Mouse (Mus musculus) erythroblast, adult 5-6 weeks (primary cell): ENCODE measurements around the gene Apba2. TPM values are rescaled to one million over a fixed set of nuclear protein-coding genes. Genes with fewer than 3 reads are reported as not detected.

Experiments used
- ATAC-seq: replicated peaks from 2 replicates; pipeline ENCODE4 v1.8.0; 2016; ENCODE audit warnings: moderate number of reproducible peaks, mild to moderate bottlenecking, moderate TSS enrichment, inconsistent platforms; ENCODE audit not compliant: poor library complexity, low FRiP score, severe bottlenecking
- total RNA-seq, 2 experiments: library from RNA; stranded (forward) in 1 of 2; stranded (reverse) in 1 of 2; fragments of 150-400 nt in 1 of 2; fragments of 200-764, 138-1000 nt in 1 of 2; gene quantifications; 2 replicates each; pipeline versions ENCODE4 v1.2.3 to v1.2.4; 2015 to 2017; ENCODE audit warnings: low replicate concordance in 2 of 2

Apba2 gene
- total RNA-seq, 2 experiments from 2014 or later = not detected

GRCm38 (mm10) chr7:64521695-64522408 is 20.3 kb downstream of the Apba2 start:
- no peak for ATAC-seq

DNA sequence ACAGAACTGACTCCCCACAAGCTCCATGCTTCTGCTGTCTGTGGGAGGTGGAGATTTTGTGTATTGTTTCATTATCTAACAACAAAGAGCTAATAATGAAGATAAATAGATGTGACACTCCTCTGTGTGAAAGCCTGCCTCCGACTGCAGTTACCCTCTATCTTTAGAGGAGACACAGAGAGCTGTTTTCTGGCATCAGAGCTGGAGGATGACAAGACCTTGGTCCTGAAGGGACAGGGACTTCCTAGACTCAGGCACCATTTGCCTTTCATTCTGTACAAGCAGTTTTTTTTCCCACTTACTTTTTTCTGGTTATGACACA is 20.9 kb downstream of the Apba2 start:
- no peak for ATAC-seq

GRCm38 (mm10) chr7:64531297-64531696 is 29.8 kb downstream of the Apba2 start:
- no peak for ATAC-seq

GRCm38 (mm10) chr7:64533374-64533773 is 31.9 kb downstream of the Apba2 start:
- ATAC-seq = no peak

- no peak for ATAC-seq
Observed at GRCm38 (mm10) chr7:64535269-64535668, 33.8 kb downstream of the Apba2 start.

- ATAC-seq = no peak
Observed at GRCm38 (mm10) chr7:64539450-64540148, 38.1 kb downstream of the Apba2 start.

DNA sequence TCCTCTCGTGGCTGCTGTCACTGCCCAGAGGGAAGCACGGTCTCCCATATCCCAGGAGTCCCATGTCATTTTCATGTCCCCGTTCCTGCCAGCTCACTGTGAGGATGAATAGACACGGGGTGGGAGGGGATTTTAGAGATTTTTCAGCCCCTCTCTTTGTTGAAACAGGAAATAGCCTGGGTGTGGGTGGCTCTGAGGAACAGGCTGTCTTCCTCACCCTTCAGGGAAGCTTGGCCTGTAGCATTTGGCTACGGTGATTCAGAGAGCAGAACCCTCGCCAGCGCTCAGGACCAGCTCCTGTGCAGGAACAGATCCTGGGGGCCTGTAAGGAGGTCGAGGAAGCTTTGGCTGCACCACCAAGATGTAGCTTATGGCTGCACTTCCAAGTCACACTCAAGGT is 45.3 kb downstream of the Apba2 start:
- ATAC-seq = no peak

GRCm38 (mm10) chr7:64550856-64551255 is 49.4 kb downstream of the Apba2 start:
- ATAC-seq = no peak

GRCm38 (mm10) chr7:64552523-64553190 is 51.2 kb downstream of the Apba2 start:
- no peak for ATAC-seq

DNA sequence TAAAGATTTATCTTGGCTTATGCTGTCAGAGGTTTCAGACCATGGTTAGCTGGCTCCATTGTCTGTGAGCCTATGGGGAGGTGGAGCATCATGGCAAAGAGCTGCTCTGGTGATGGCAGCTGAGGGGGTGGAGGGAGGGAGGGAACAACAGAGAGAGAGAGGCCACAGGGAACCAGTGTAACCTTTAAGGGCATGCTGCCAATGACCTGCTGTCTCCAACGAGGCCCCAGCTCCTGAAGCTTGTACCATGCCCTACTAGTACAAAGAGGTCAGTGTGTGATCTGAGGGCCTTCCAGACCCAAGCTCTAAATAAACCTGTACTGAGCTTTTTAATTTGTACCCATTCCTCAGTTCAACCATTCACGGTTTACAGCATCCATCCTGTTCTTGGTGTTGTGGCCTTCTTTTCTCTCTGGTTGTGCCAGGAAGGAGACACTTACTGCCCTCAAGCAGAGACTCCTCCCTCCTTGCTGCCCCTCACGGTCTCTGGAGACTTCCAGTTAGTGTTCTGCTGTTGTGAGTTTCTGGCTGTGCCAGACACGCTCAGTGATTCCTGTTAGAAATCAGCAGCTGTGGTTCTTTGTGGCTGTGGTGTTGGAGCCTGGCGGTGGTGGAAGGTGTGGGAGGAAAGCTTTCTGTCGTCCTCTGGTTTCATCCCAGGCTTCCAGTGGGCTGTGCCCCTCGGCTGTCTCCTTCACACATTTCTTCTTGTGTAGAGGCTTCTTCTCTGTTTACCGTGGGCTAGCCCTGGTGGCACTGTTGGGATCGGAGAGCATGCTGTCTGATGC is 60.4 kb downstream of the Apba2 start:
- no peak for ATAC-seq

GRCm38 (mm10) chr7:64564891-64565571 is 63.5 kb downstream of the Apba2 start:
- no peak for ATAC-seq

- no peak for ATAC-seq
Observed at GRCm38 (mm10) chr7:64566371-64567243, 65.1 kb downstream of the Apba2 start.

DNA sequence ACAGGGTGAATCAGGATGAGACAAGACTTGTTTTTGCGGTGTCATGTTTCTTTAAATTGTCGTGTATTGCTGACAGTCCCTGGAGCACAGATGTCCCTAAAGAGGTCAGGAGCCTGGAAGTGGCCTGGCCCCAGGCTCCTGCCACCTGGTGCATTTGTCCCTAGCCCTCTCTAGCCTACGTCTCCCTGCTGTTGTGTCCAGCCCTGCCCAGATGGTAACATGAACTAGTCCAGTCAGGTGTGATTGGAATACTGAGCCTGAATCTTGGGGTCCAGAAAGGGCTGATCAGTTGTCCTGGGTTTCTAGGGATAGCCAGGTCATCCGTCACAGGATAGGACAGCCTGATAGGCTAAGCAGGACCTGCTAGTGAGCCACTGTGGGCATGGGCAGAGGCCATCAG is 67.2 kb downstream of the Apba2 start:
- ATAC-seq = no peak

- no peak for ATAC-seq
Observed at GRCm38 (mm10) chr7:64569676-64570075, 68.2 kb downstream of the Apba2 start.

GRCm38 (mm10) chr7:64570914-64571313 is 69.4 kb downstream of the Apba2 start:
- ATAC-seq = no peak

DNA sequence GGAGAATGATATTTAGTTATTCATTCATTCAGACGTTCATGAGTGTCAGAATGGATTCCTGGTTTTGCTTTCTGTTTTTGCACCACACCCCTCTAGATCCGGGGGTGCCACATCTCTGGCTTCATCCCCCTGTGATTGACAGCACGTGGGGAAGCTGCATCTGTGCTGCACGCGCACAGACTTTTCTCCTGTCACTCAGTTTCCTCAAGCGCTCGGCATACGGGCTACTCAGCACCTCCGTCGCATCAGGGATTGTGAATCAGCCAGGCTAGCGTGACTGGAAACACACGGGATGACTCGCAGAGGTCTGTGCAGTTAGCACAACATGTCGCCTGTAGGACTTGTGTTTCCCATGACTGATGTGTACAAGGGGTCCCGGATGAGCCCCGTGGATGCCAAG is 72.6 kb downstream of the Apba2 start:
- ATAC-seq = no peak

- no peak for ATAC-seq
Observed at GRCm38 (mm10) chr7:64576519-64576951, 75.0 kb downstream of the Apba2 start.

GRCm38 (mm10) chr7:64578176-64578575 is 76.7 kb downstream of the Apba2 start:
- ATAC-seq = no peak

GRCm38 (mm10) chr7:64579887-64580286 is 78.4 kb downstream of the Apba2 start:
- no peak for ATAC-seq
